Mouse (Mus musculus): ENCODE results near the gene Lrig3.
A peak's percentile ranks its signal among the peaks of the same experiment; 100 is the strongest.

The Lrig3 gene

GRCm38 (mm10) chr10:125999561-125999960 lies 33.6 kb downstream of the Lrig3 start:
- no peak for DNase-seq (ENCODE audit: extremely low spot score, low spot score)

GRCm38 (mm10) chr10:126000861-126001390 lies 35.0 kb downstream of the Lrig3 start:
- DNase-seq (ENCODE audit: extremely low spot score, low spot score) = no peak

- no peak for DNase-seq (ENCODE audit: extremely low spot score, low spot score)
Observed at GRCm38 (mm10) chr10:126002081-126002755, 36.2 kb downstream of the Lrig3 start.

GRCm38 (mm10) chr10:126002818-126003506 lies 37.0 kb downstream of the Lrig3 start:
- no peak for DNase-seq (ENCODE audit: extremely low spot score, low spot score)

- no peak for DNase-seq (ENCODE audit: extremely low spot score, low spot score)
Observed at GRCm38 (mm10) chr10:126003857-126004256, 37.9 kb downstream of the Lrig3 start.

- no peak for DNase-seq (ENCODE audit: extremely low spot score, low spot score)
Observed at GRCm38 (mm10) chr10:126013667-126014066, 47.7 kb downstream of the Lrig3 start.

GRCm38 (mm10) chr10:126014673-126015072 lies 48.7 kb downstream of the Lrig3 start:
- peak; percentile 14 for DNase-seq (ENCODE audit: extremely low spot score, low spot score)

GRCm38 (mm10) chr10:126015644-126016043 lies 49.7 kb downstream of the Lrig3 start:
- DNase-seq (ENCODE audit: extremely low spot score, low spot score) = no peak

- no peak for DNase-seq (ENCODE audit: extremely low spot score, low spot score)
Observed at GRCm38 (mm10) chr10:126019350-126019991, 53.5 kb downstream of the Lrig3 start.

- no peak for DNase-seq (ENCODE audit: extremely low spot score, low spot score)
Observed at GRCm38 (mm10) chr10:126028574-126029440, 62.8 kb downstream of the Lrig3 start.

- DNase-seq (ENCODE audit: extremely low spot score, low spot score) = no peak
Observed at GRCm38 (mm10) chr10:126029441-126030114, 63.6 kb downstream of the Lrig3 start.

- DNase-seq (ENCODE audit: extremely low spot score, low spot score) = no peak
Observed at GRCm38 (mm10) chr10:126056881-126057280, 90.9 kb downstream of the Lrig3 start.

- no peak for DNase-seq (ENCODE audit: extremely low spot score, low spot score)
Observed at GRCm38 (mm10) chr10:126062812-126063211, 96.8 kb downstream of the Lrig3 start.
